Mouse (Mus musculus): ENCODE results near the gene Gucy2c. TPM values are rescaled to one million over a fixed set of nuclear protein-coding genes. Genes with fewer than 3 reads are reported as not detected.
"Not testable (repeated sequence)": the region's sequence is repeated elsewhere in the genome, so short reads cannot be mapped to it uniquely, and the experiment has no call there.

Gene Gucy2c
- polyA plus RNA-seq, 1 experiment from 2014 or later = not detected

DNA sequence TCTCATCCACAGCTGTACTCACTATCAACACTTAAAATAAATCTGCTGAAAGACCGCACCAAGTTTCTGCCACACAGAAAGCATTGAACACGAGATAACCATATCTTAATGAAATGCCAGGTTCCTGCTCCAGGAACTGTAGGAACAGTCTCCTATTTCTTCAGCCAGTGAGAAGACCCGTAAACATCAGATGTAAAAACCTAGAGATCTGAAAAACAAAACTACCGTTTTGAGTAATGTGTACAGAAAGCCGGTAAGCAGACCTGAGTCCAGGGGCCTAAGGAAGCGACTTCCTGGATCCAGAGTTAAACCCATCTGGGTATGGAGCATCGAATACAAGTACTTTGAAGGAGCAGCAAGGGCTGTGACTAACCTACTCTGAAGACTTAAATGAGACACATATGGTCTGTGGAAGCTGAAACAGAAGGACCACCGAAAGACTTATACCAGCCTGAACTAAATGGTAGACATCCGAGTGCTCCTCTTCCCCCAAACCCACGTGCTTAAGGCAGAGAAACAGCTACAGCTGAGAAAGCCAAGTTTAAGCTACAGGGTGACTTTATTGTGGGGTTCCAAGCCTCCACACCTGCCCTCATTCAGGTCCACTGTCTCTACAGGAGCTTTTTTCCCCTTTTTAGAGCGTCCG lies 21.7 kb upstream of the Gucy2c start:
- WGBS = 10% methylated on average over 12 of the region's 12 CpGs
- Histone ChIP-seq H3K27ac (peak overlapping the region; percentile 100), H3K36me3 (no peaks in the 10 kb centered on the region), H3K4me1 (peaks cover 14% of the 10 kb centered on the region), H3K27me3 (no peaks in the 10 kb centered on the region), H3K4me3 (peak overlapping the region; percentile 75), H3K9ac (peak overlapping the region; percentile 99), H3K4me2 (peak overlapping the region; percentile 77), H3K9me3 (no peaks in the 10 kb centered on the region)
- peak; percentile 13 for ATAC-seq (ENCODE audit: insufficient number of reproducible peaks, insufficient read depth, low FRiP score, low TSS enrichment, low read depth)

DNA sequence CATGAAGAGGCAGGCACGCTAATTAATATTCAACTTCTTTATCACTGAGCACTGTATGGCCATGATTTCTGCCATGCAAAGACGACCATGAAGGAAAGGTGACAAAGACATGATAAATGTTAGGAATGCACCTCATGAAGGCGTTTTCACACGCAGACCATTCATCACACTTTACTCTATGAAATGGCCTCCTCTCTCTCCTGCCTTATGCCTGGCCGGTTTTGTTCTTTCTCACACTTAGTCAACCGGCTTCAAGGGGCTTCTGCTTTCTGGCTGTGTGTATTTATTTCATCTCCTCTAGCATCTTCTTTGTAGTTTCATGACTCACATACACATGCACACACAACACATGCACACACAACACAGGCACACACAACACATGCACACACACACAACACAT lies 19.7 kb upstream of the Gucy2c start:
- Histone ChIP-seq H3K4me2 (no peak overlapping the region), H3K27ac (no peak overlapping the region), H3K4me1 (peaks cover 8% of the 10 kb centered on the region), H3K9me3 (no peaks in the 10 kb centered on the region), H3K36me3 (no peaks in the 10 kb centered on the region), H3K9ac (no peak overlapping the region), H3K27me3 (no peaks in the 10 kb centered on the region), H3K4me3 (no peak overlapping the region)
- WGBS = 90% methylated on average over 6 of the region's 6 CpGs
- no peak for ATAC-seq (ENCODE audit: insufficient number of reproducible peaks, insufficient read depth, low FRiP score, low TSS enrichment, low read depth)

DNA sequence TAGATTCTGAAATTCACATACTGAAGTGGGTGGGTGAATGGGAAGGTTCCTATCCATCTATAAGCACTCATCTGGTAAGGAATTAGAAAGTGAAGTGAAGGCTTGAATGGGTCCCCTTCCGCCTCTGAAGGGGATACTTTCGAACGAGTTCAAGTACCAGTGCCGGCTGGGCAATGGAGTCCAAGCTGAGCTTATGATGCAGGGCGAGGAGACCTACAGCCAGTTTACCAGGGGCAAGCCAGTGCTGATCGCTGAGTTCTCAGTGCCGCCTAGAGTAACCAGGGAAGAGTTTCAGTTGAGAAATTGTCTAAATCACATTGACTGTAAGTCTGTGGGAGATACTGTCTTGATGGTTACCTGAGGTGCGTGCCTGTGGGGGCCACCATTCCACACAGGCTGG lies 19.1 kb upstream of the Gucy2c start:
- H3K36me3 ChIP-seq = no peaks in the 10 kb centered on the region
- no peak overlapping the region for H3K9ac ChIP-seq
- H3K9me3 ChIP-seq = no peaks in the 10 kb centered on the region
- H3K4me3 ChIP-seq = no peak overlapping the region
- H3K4me2 ChIP-seq = no peak overlapping the region
- WGBS = 89% methylated on average over 8 of the region's 8 CpGs
- H3K27ac ChIP-seq = no peak overlapping the region
- no peaks in the 10 kb centered on the region for H3K27me3 ChIP-seq
- peaks cover 8% of the 10 kb centered on the region for H3K4me1 ChIP-seq
- ATAC-seq (ENCODE audit: insufficient number of reproducible peaks, insufficient read depth, low FRiP score, low TSS enrichment, low read depth) = no peak

DNA sequence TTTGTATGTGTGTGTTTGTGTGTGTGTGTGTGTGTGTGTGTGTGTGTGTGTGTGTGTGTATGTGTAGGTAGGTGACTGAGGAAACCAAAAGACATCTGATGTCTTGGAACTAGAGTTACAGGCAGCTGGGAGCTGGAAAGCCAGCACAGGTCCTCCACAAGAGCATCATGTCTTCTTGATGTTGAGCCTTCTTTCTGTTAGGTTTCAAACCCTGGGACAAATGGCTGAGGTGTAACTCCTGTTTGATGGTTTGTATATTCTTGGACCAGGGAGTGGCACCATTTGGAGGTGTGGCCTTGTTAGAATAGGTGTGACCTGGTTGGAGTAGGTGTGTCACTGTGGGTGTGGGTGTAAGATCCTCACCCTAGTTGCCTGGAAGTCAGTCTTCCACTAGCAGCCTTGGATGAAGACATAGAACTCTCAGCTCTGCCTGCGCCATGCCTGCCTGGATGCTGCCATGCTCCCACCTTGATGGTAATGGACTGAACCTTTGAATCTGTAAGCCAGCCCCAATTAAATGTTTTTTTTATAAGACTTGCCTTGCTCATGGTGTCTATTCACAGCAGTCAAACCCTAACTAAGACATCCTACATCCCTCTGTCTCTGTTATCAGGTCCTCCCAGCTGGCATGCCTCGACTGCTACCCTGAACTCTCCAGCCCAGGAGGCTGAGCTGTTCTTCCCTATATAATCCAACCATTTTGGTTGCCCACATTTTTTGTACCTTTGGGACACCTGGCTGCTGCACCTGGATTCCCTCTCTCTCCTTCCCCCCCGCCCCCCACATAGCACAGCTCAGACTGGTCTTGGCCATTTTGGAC lies 16.5 kb upstream of the Gucy2c start:
- H3K36me3 ChIP-seq; ATAC-seq (ENCODE audit: insufficient number of reproducible peaks, insufficient read depth, low FRiP score, low TSS enrichment, low read depth); H3K4me3 ChIP-seq; H3K27ac ChIP-seq; H3K27me3 ChIP-seq; H3K9me3 ChIP-seq; H3K4me2 ChIP-seq; H3K9ac ChIP-seq: not testable (repeated sequence)
- 87% methylated on average over 3 of the region's 3 CpGs for WGBS
- peaks cover 12% of the 10 kb centered on the region for H3K4me1 ChIP-seq

DNA sequence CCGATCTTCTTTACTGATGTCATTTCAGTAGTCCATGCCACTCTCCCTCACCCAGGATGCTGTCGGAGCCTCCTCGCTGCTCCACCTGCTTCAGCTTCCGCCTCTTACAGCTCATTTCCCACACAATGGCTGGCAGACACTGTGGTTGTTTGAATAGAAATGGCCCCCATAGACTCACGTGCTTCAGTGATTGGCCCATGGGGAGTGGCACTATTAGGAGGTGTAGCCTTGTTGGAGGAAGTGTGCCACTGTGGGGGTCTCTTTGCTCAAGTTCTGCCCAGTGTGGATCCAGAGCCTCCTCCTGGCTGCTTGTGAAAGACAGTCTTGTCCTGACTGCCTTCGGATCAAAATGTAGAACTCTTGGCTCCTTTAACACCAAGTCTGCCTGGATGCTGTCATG lies 14.3 kb upstream of the Gucy2c start:
- no peak overlapping the region for H3K27ac ChIP-seq
- peaks cover 8% of the 10 kb centered on the region for H3K27me3 ChIP-seq
- no peaks in the 10 kb centered on the region for H3K36me3 ChIP-seq
- no peaks in the 10 kb centered on the region for H3K9me3 ChIP-seq
- H3K9ac ChIP-seq = no peak overlapping the region
- H3K4me1 ChIP-seq = peaks cover 11% of the 10 kb centered on the region
- no peak overlapping the region for H3K4me3 ChIP-seq
- ATAC-seq (ENCODE audit: insufficient number of reproducible peaks, insufficient read depth, low FRiP score, low TSS enrichment, low read depth) = no peak
- H3K4me2 ChIP-seq = no peak overlapping the region
- 63% methylated on average over 6 of the region's 6 CpGs for WGBS

DNA sequence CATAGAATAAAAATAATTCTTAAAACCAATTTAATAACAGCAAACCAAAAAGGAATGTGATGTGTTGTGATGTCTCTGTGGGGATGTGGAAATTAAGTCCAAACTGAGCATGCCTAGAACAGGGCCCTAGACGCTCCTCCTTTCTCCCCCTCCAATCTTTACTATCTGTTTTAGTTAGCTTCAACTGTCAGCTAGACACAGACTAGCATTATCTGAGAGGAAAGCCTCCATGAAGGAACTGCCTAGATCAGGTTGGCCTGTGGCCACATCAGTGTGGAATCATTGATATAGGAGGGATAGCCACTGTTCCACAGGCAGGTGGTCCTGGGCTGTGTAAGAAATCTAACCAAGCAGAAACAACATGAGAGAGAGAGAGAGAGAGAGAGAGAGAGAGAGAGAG lies 13.5 kb upstream of the Gucy2c start:
- ATAC-seq (ENCODE audit: insufficient number of reproducible peaks, insufficient read depth, low FRiP score, low TSS enrichment, low read depth) = no peak

DNA sequence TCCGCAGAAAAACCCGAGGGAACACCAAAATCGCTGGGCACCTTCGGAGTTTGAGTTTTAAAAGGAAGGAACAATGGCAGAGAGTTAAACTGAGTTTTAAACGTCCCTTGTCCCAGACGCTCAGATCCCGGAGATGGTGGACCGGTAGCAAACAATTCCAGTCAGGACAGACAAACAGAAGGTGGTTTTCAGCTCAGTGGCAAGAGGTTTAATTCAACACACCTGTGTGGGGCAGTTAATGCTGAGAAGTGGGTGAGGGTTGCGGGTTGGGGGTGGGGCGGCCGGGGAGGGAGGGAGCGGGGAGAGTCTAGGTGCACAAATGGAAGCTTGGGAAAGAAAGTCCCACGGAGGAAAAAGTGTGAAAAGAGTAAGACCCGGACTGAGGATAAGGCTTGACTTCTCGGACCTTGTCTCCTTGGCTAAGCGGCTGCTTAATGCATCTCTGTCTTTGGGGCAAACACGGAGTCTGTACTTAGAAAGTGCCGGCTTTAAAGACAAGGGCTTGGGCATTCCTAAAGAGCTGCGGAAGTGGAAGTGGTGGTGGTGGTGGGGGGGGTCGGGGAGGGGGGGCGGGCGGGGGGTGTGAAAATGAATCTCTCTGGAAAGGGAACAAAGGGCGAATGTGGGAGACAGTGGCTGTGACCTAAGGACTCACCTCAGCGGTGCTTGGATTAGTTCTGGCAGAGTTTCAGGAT lies 12.4 kb upstream of the Gucy2c start:
- peak overlapping the region; percentile 77 for H3K4me2 ChIP-seq
- H3K4me1 ChIP-seq = peaks cover 11% of the 10 kb centered on the region
- peak; percentile 22; the same call in 1 of the 2 replicates for ATAC-seq (ENCODE audit: insufficient number of reproducible peaks, insufficient read depth, low FRiP score, low TSS enrichment, low read depth)
- H3K9me3 ChIP-seq = no peaks in the 10 kb centered on the region
- H3K36me3 ChIP-seq = no peaks in the 10 kb centered on the region
- H3K9ac ChIP-seq = 0 out of 2 replicates have a peak overlapping the region, but pooled peaks have one; percentile 54
- under 1% methylated on average over 24 of the region's 24 CpGs for WGBS
- H3K4me3 ChIP-seq = peak overlapping the region; percentile 41
- no peak overlapping the region for H3K27ac ChIP-seq
- H3K27me3 ChIP-seq = peaks cover 8% of the 10 kb centered on the region

More for the DNA sequence above, 13.5 kb upstream of the Gucy2c start:
- Histone ChIP-seq H3K27ac (no peak overlapping the region), H3K27me3 (peaks cover 8% of the 10 kb centered on the region), H3K4me2 (no peak overlapping the region), H3K36me3 (no peaks in the 10 kb centered on the region), H3K9ac (no peak overlapping the region), H3K4me1 (peaks cover 11% of the 10 kb centered on the region), H3K9me3 (no peaks in the 10 kb centered on the region), H3K4me3 (no peak overlapping the region)
- WGBS = 44% methylated on average over 1 of the region's 1 CpGs

DNA sequence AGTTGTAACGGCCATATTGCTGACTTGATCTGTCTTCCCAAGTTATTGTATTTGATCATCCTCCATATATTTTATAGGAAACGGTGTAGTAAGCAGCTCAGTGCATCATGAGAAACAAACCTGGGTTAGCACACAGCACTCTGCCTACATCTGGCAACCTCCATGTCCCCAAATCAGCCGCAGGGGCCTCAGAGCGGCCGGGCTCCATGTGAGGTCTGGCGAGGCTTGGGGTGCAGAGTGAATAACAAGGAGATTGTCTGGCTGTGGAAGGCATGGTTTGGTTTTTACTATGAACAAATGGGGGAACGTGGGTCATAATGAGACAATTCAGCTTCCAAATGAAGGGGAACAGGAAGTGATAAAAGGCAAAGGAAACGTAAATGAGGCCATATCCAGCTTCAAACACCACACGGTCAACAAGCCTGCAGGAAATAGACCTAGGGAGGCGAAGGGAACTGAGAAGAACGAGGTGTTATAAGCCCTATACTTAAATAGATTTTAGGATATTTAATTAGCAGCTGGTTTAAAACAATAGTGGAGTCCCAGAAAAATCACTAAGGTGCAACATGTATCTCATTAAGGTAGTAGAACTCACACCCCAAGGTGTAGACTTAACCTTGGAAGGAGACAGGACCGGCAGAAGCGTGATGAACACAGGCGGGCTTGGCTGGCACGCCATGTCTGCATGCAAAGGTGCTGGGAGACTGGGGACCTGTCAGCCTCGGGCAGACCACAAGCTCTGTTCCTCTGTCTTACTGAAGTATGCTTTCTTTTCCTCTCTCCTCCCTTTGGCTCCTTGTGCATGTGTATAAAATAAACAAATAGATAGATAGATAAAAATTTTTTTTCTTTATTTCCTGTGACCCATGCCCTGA lies 11.6 kb upstream of the Gucy2c start:
- H3K4me2 ChIP-seq = peak overlapping the region; percentile 77
- 22% methylated on average over 16 of the region's 16 CpGs for WGBS
- peaks cover 8% of the 10 kb centered on the region for H3K27me3 ChIP-seq
- peaks cover 11% of the 10 kb centered on the region for H3K4me1 ChIP-seq
- no peak for ATAC-seq (ENCODE audit: insufficient number of reproducible peaks, insufficient read depth, low FRiP score, low TSS enrichment, low read depth)
- H3K4me3 ChIP-seq = peak overlapping the region; percentile 41
- no peaks in the 10 kb centered on the region for H3K36me3 ChIP-seq
- no peak overlapping the region for H3K27ac ChIP-seq
- 0 out of 2 replicates have a peak overlapping the region, but pooled peaks have one; percentile 54 for H3K9ac ChIP-seq
- H3K9me3 ChIP-seq = no peaks in the 10 kb centered on the region

DNA sequence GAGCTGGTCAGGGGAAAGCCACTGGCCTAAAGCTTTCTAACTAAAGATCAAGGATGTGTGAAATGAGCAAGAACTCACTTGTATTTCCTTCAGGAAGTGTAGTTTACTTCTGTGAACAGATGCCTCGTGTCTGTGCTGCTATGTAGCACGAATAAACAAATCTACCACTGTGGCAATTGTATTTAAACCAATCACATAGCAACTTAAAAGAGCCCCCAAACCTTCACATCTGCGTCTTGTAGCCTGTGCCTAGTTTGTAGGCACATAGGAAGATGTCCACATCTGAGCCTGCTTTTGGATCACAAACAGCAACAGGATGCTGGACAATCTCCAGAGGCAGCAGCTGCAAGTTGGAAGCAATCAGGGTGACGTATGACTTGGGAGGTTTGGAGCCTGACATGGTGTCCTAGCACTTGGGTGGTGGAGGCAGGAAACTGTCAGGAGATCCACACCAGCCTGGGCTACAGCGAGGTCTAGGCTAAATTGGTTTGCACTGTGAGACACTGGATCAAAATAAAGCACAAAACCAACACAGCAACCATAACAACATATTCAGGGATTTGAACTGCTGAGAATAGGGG lies 7.9 kb upstream of the Gucy2c start:
- H3K4me2 ChIP-seq = no peak overlapping the region
- H3K9me3 ChIP-seq = no peaks in the 10 kb centered on the region
- H3K4me1 ChIP-seq = peaks cover 11% of the 10 kb centered on the region
- H3K4me3 ChIP-seq = no peak overlapping the region
- WGBS = 58% methylated on average over 5 of the region's 5 CpGs
- H3K27me3 ChIP-seq = peaks cover 8% of the 10 kb centered on the region
- no peak overlapping the region for H3K27ac ChIP-seq
- no peak for ATAC-seq (ENCODE audit: insufficient number of reproducible peaks, insufficient read depth, low FRiP score, low TSS enrichment, low read depth)
- no peaks in the 10 kb centered on the region for H3K36me3 ChIP-seq
- H3K9ac ChIP-seq = no peak overlapping the region

DNA sequence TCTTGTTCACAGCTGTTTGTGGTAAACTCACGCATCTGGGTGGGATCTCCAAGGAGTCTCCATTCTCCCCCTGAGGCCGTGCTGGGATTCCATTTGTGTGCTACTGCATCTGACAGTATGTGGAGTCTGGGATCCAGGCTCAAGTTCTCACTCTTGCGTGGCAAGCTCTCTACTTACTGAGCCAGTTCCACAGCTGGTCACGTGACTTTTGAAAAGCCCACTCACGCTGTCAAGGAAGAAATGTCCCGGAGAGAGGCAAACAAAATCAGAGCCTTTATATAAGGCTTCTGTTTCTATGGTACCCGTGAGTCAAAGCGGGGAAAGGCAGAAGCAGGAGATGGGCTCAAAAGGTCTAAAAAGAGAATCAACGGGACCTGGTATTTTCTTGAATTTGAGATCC lies 1.2 kb upstream of the Gucy2c start:
- Histone ChIP-seq H3K4me1 (no peaks in the 10 kb centered on the region), H3K4me3 (no peak overlapping the region), H3K27ac (no peak overlapping the region), H3K27me3 (no peaks in the 10 kb centered on the region), H3K9ac (no peak overlapping the region), H3K4me2 (no peak overlapping the region), H3K9me3 (no peaks in the 10 kb centered on the region), H3K36me3 (no peaks in the 10 kb centered on the region)
- ATAC-seq (ENCODE audit: insufficient number of reproducible peaks, insufficient read depth, low FRiP score, low TSS enrichment, low read depth) = no peak
- WGBS = 75% methylated on average over 9 of the region's 9 CpGs

DNA sequence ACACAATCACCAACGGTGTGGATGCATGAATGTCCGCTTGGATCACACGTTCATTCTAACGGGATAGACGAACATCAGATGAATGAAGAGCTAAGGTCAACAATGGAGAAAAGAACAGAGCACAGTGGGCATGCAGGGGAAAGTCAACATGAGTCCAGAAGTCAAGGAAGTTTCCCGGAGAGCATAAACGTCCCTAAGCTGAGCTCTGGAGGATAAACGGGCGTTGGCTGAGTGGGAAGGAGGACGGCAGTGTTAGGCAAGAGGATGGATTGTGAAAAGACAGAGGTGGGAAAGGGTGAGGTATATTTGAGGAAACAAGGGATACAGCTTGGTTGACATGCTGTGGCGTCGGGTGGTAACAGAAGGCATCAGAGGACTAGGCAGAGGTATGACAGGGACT lies 581 bp upstream of the Gucy2c start:
- 88% methylated on average over 12 of the region's 12 CpGs for WGBS
- ATAC-seq (ENCODE audit: insufficient number of reproducible peaks, insufficient read depth, low FRiP score, low TSS enrichment, low read depth) = no peak
- Histone ChIP-seq H3K27me3 (no peaks in the 10 kb centered on the region), H3K4me1 (no peaks in the 10 kb centered on the region), H3K4me2 (no peak overlapping the region), H3K36me3 (no peaks in the 10 kb centered on the region), H3K27ac (no peak overlapping the region), H3K9me3 (no peaks in the 10 kb centered on the region), H3K9ac (no peak overlapping the region), H3K4me3 (no peak overlapping the region)

All from embryonic facial prominence, embryonic 13.5 days (tissue).